Mouse (Mus musculus): Measurements from ENCODE around the gene Ly9. TPM values are rescaled to one million over a fixed set of nuclear protein-coding genes. Genes with fewer than 3 reads are reported as not detected.

Gene Ly9
- polyA plus RNA-seq, 1 experiment, result 0.08 TPM

DNA sequence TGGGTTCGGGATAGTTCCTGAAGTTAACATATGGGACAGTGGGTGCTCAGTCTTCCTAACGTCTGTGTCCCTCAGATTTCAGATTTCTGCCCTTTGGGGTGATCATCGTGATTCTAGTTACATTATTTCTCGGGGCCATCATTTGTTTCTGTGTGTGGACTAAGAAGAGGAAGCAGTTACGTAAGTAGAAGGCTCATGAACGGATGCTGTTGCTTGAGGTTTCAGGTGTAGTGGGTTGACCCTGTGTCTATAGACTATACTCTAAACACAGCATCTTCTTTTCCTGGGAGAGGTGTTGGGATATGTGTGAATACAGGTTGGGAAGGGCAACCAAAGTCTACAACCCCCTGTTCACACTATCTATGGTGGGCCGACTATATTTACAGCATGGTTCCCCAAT is 30.0 kb downstream of the Ly9 start:
- no peak for DNase-seq (ENCODE audit: low read depth)
- no peak for TF ChIP-seq CTCF (IDR thresholded peaks at IDR 0.05; ENCODE audit: borderline replicate concordance, extremely low read depth, insufficient read depth, insufficient read length)
- TF ChIP-seq POLR2A (IDR thresholded peaks at IDR 0.05; ENCODE audit: borderline replicate concordance, extremely low read depth, insufficient read depth, insufficient read length, poor library complexity, severe bottlenecking), result no peak

- TF ChIP-seq POLR2A (IDR thresholded peaks at IDR 0.05; ENCODE audit: borderline replicate concordance, extremely low read depth, insufficient read depth, insufficient read length, poor library complexity, severe bottlenecking) (no peak), CTCF (IDR thresholded peaks at IDR 0.05; ENCODE audit: borderline replicate concordance, extremely low read depth, insufficient read depth, insufficient read length) (no peak)
These were observed 38.8 kb downstream of the Ly9 start for GRCm38 (mm10) chr1:171568436-171568835.

GRCm38 (mm10) chr1:171566777-171567176 is 40.4 kb downstream of the Ly9 start:
- TF ChIP-seq POLR2A (IDR thresholded peaks at IDR 0.05; ENCODE audit: borderline replicate concordance, extremely low read depth, insufficient read depth, insufficient read length, poor library complexity, severe bottlenecking), result no peak
- TF ChIP-seq CTCF (IDR thresholded peaks at IDR 0.05; ENCODE audit: borderline replicate concordance, extremely low read depth, insufficient read depth, insufficient read length), result peak; percentile 68; the same call in 1 of the 2 replicates
- peak; percentile 76 for DNase-seq (ENCODE audit: low read depth)

More at GRCm38 (mm10) chr1:171568436-171568835, 38.8 kb downstream of the Ly9 start:
- DNase-seq (ENCODE audit: low read depth), result no peak

GRCm38 (mm10) chr1:171565888-171566287 is 41.3 kb downstream of the Ly9 start:
- TF ChIP-seq POLR2A (IDR thresholded peaks at IDR 0.05; ENCODE audit: borderline replicate concordance, extremely low read depth, insufficient read depth, insufficient read length, poor library complexity, severe bottlenecking), result no peak
- no peak for TF ChIP-seq CTCF (IDR thresholded peaks at IDR 0.05; ENCODE audit: borderline replicate concordance, extremely low read depth, insufficient read depth, insufficient read length)
- no peak for DNase-seq (ENCODE audit: low read depth)

- TF ChIP-seq CTCF (IDR thresholded peaks at IDR 0.05; ENCODE audit: borderline replicate concordance, extremely low read depth, insufficient read depth, insufficient read length) (peak; percentile 63; the same call in 1 of the 2 replicates), POLR2A (IDR thresholded peaks at IDR 0.05; ENCODE audit: borderline replicate concordance, extremely low read depth, insufficient read depth, insufficient read length, poor library complexity, severe bottlenecking) (no peak)
- DNase-seq (ENCODE audit: low read depth), result peak; percentile 21
These were observed 43.0 kb downstream of the Ly9 start for GRCm38 (mm10) chr1:171564247-171564646.

DNA sequence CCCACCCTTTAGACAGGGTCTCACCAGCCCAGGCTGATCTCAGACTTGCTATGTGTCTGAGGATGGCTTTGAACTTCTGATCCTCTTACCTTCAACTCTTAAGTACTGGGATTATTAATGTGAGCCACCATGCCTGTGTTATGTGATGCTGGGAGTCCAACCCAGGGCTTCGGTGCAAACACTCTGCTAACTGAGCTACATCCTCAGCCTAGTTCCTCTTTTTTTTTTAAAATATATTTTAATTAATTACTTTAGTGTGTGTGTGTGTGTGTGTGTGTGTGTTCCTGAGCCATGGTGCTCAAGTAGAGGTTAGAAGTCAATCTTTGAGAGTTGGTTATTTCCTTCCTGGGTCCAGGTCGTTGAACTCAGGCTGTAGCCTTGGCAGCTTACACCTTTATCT is 44.2 kb downstream of the Ly9 start:
- no peak for DNase-seq (ENCODE audit: low read depth)
- TF ChIP-seq CTCF (IDR thresholded peaks at IDR 0.05; ENCODE audit: borderline replicate concordance, extremely low read depth, insufficient read depth, insufficient read length) (no peak), POLR2A (IDR thresholded peaks at IDR 0.05; ENCODE audit: borderline replicate concordance, extremely low read depth, insufficient read depth, insufficient read length, poor library complexity, severe bottlenecking) (no peak)

DNA sequence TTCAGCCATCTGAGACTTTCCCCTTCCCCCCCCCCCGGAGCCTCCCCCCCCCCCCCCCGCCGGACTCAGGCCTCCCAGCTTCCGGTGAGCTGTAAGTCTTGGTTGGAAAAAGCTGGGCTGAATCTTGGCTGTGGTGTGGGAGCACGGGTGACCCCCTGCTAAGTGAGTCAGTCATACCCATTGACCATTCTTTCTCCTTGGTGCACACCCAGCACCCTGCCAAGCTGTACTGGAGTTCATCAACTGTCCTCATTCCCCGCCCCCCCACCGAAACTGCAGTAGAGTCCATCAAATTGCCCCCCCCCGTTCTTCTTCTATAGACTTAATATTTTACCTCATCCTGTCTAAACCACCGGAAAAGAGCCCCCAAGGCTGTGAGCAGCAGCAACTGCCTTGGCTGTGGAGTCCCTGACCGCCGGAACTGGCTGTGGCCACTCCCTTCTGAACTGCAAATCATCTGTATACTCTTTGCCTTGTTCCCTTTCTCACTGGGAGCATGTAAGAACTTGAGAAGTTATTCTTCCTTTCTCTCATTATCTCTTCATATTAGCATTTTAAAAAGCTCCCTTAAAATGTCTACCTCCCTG is 45.5 kb downstream of the Ly9 start:
- TF ChIP-seq CTCF (IDR thresholded peaks at IDR 0.05; ENCODE audit: borderline replicate concordance, extremely low read depth, insufficient read depth, insufficient read length) (no peak), POLR2A (IDR thresholded peaks at IDR 0.05; ENCODE audit: borderline replicate concordance, extremely low read depth, insufficient read depth, insufficient read length, poor library complexity, severe bottlenecking) (no peak)
- DNase-seq (ENCODE audit: low read depth), result no peak

DNA sequence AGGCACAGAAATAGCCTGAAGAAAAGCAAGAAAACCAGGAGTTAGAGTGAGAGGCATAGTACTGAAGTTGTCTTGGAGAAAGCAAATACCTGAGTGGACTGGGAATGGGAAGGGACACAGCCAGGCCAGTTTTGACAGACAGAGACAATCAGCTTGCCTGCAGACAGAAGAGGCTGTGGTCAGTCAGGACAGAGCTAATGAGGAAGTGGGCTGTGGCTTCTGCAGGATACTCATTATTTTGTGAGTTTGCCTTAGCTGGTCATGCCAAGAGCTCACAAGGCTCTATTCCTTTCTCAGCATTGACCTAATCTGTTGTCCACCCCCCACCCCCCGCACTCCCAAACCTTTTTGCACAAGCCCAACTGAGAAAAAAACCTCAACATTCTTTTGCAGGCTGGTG is 46.0 kb downstream of the Ly9 start:
- TF ChIP-seq CTCF (IDR thresholded peaks at IDR 0.05; ENCODE audit: borderline replicate concordance, extremely low read depth, insufficient read depth, insufficient read length) (no peak), POLR2A (IDR thresholded peaks at IDR 0.05; ENCODE audit: borderline replicate concordance, extremely low read depth, insufficient read depth, insufficient read length, poor library complexity, severe bottlenecking) (no peak)
- no peak for DNase-seq (ENCODE audit: low read depth)

- DNase-seq (ENCODE audit: low read depth), result no peak
- no peak for TF ChIP-seq POLR2A (IDR thresholded peaks at IDR 0.05; ENCODE audit: borderline replicate concordance, extremely low read depth, insufficient read depth, insufficient read length, poor library complexity, severe bottlenecking)
- no peak for TF ChIP-seq CTCF (IDR thresholded peaks at IDR 0.05; ENCODE audit: borderline replicate concordance, extremely low read depth, insufficient read depth, insufficient read length)
These were observed 46.9 kb downstream of the Ly9 start for GRCm38 (mm10) chr1:171560262-171560661.

- DNase-seq (ENCODE audit: low read depth), result no peak
- TF ChIP-seq POLR2A (IDR thresholded peaks at IDR 0.05; ENCODE audit: borderline replicate concordance, extremely low read depth, insufficient read depth, insufficient read length, poor library complexity, severe bottlenecking) (no peak), CTCF (IDR thresholded peaks at IDR 0.05; ENCODE audit: borderline replicate concordance, extremely low read depth, insufficient read depth, insufficient read length) (no peak)
These were observed 48.3 kb downstream of the Ly9 start, which contains the start of gene Cd244a for GRCm38 (mm10) chr1:171558898-171559297. TSS of gene Cd244a (plus strand) at chr1:171559193.

GRCm38 (mm10) chr1:171558407-171558806 is 48.8 kb downstream of the Ly9 start:
- TF ChIP-seq POLR2A (IDR thresholded peaks at IDR 0.05; ENCODE audit: borderline replicate concordance, extremely low read depth, insufficient read depth, insufficient read length, poor library complexity, severe bottlenecking) (no peak), CTCF (IDR thresholded peaks at IDR 0.05; ENCODE audit: borderline replicate concordance, extremely low read depth, insufficient read depth, insufficient read length) (no peak)
- DNase-seq (ENCODE audit: low read depth), result no peak

DNA sequence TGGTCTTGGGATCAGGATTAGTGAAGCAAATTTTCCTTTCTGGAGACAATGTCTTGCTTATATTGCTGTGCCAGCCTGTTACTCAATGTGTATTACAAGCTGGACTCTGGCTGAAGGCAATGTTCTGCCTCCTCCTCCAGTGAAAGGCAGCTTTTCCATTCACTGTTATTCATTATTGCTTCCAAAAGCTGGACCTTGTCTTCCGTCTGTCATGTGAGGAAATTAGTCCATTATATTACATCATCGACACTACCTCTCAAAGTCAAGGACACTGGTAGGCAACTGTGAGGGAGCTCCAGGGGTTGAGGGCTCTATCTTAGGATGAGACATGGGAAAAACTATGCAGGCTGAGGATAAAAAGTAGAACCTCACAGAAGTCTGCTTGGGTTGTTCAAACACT is 50.8 kb downstream of the Ly9 start:
- no peak for DNase-seq (ENCODE audit: low read depth)
- TF ChIP-seq POLR2A (IDR thresholded peaks at IDR 0.05; ENCODE audit: borderline replicate concordance, extremely low read depth, insufficient read depth, insufficient read length, poor library complexity, severe bottlenecking) (no peak), CTCF (IDR thresholded peaks at IDR 0.05; ENCODE audit: borderline replicate concordance, extremely low read depth, insufficient read depth, insufficient read length) (no peak)

Data from brain, embryonic 14.5 days (tissue).